Mouse (Mus musculus) heart, embryonic 14.5 days (tissue): ENCODE results near the gene Vmn1r32. TPM values are rescaled to one million over a fixed set of nuclear protein-coding genes. Genes with fewer than 3 reads are reported as not detected.

Source experiments
- ATAC-seq: fragments of 200-750 bp; cut with Nextera tagmentation; 2 replicates; pipeline ENCODE4 v1.8.0; 2017; ENCODE audit warnings: low read depth, moderate TSS enrichment; ENCODE audit not compliant: insufficient number of reproducible peaks, insufficient read depth, low FRiP score
- H3K27ac ChIP-seq, 2 experiments: fragments of 200-500 bp in 1 of 2; fragments of 300-500 bp in 1 of 2; sonication (generic) in 1 of 2; replicated peaks in 1 of 2; 2 replicates each; pipeline ENCODE4 v1.5.1; 2012 to 2014; ENCODE audit warnings: low read depth in 2 of 2, low read length in 2 of 2, control low read depth in 1 of 2, mild to moderate bottlenecking in 1 of 2, mixed read lengths in 1 of 2; ENCODE audit not compliant: control insufficient read depth in 1 of 2, insufficient read depth in 1 of 2
- H3K27me3 ChIP-seq: fragments of 300-500 bp; sonication (generic); 2 replicates; pipeline ENCODE4 v1.6.1; 2014; ENCODE audit warnings: mild to moderate bottlenecking, low read length, control low read depth; ENCODE audit not compliant: control insufficient read depth, insufficient read depth
- H3K36me3 ChIP-seq: fragments of 300-500 bp; sonication (generic); 2 replicates; pipeline ENCODE4 v1.6.1; 2014; ENCODE audit warnings: mild to moderate bottlenecking, control low read depth, low read length, mixed read lengths; ENCODE audit not compliant: control insufficient read depth, insufficient read depth
- H3K4me1 ChIP-seq, 2 experiments: fragments of 200-500 bp in 1 of 2; fragments of 300-500 bp in 1 of 2; sonication (generic) in 1 of 2; 2 replicates each; pipeline ENCODE4 v1.6.1; 2012 to 2014; ENCODE audit warnings: low read length in 2 of 2, control low read depth in 1 of 2, mixed read lengths in 1 of 2; ENCODE audit not compliant: control insufficient read depth in 2 of 2, insufficient read depth in 2 of 2
- H3K4me2 ChIP-seq: fragments of 300-500 bp; sonication (generic); 2 replicates; pipeline ENCODE4 v1.6.1; 2014; ENCODE audit warnings: mild to moderate bottlenecking, low read length
- H3K4me3 ChIP-seq, 2 experiments: fragments of 200-500 bp in 1 of 2; fragments of 300-500 bp in 1 of 2; sonication (generic) in 1 of 2; 2 replicates each; pipeline ENCODE4 v1.5.1; 2012 to 2014; ENCODE audit warnings: low read length in 2 of 2, mild to moderate bottlenecking in 2 of 2, control low read depth in 1 of 2, low read depth in 1 of 2, moderate library complexity in 1 of 2; ENCODE audit not compliant: control insufficient read depth in 1 of 2, insufficient read depth in 1 of 2
- H3K9ac ChIP-seq: fragments of 300-500 bp; sonication (generic); 2 replicates; pipeline ENCODE4 v1.6.1; 2014; ENCODE audit warnings: mild to moderate bottlenecking, low read length
- H3K9me3 ChIP-seq: fragments of 300-500 bp; sonication (generic); 2 replicates; pipeline ENCODE4 v1.6.1; 2016; ENCODE audit warnings: low read length, control low read depth; ENCODE audit not compliant: control insufficient read depth
- WGBS: fragments of 180-500 bp; shearing (Covaris S2); extraction: QIAGEN DNeasy Blood & Tissue Kit; methylation state at CpG from one replicate; pipeline ENCODE4 v1.1.7; 2014; 5-methylcytosine and 5-hydroxymethylcytosine counted together
- polyA plus RNA-seq: library from polyadenylated mRNA; unstranded; fragments of >200 nt; fragmentation: Nextera tagmentation; extraction: Ambion mirVana; gene quantifications from 2 replicates; pipeline ENCODE4 v1.2.1, GENCODE M21; 2014

Vmn1r32 gene
- 0.07 TPM in 1 of 2 replicates, not detected in the other for polyA plus RNA-seq

DNA sequence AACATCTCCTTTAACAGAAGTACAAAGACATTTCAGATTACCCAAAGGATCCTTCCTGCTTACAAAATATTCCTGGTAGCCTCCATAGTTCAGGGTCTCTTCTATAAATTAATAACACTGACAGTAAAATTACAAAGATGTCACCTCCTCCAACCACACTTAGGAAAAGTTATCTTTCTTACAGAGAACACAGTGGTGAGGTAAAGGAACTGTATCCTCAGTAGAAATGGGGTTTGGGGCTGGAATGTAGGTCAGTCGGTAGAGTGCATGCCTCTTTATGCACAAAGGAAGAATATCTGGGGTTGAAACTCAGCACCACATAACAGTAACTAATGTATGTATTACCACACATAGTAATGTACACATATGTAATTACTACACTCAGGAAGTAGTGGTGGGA, at the start of gene Vmn1r32:
Gene Vmn1r32 (minus strand): TSS at position 101 of the 400 bp plus-strand sequence.
- Histone ChIP-seq H3K27me3 (no peaks in the 10 kb centered on the region), H3K9me3 (no peaks in the 10 kb centered on the region), H3K9ac (no peak within 1 kb of the TSS), H3K4me1 (no peaks in the 10 kb centered on the region), H3K4me2 (no peak within 1 kb of the TSS), H3K27ac (no peak within 1 kb of the TSS), H3K4me3 (no peak within 1 kb of the TSS), H3K36me3 (no peaks in the 10 kb centered on the region)
- 71% methylated on average over 1 of the region's 1 CpGs for WGBS
- ATAC-seq, result no peak

DNA sequence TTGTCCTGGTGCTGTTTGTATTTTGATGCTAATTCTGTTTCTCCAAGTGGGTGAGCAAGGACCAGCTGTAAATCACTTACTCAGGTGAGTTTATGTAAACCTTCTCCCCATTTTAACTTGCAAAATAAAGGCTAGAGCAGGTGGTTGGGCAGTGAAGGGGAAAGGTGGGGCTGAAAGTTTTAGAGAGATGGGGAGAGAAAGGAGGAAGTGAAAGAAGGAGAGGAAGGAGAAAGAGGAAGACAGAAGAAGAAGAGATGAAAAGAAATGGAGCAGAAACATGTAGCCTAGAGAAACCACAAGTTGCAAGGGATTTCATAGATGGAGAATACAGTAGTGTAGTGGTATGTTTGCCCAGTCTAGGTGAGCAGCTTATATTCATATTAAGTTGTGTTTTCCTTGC, 35.9 kb upstream of the Vmn1r32 start:
- Histone ChIP-seq H3K9ac (no peak overlapping the region), H3K4me3 (no peak overlapping the region), H3K27ac (no peak overlapping the region), H3K36me3 (no peaks in the 10 kb centered on the region), H3K9me3 (no peaks in the 10 kb centered on the region), H3K4me1 (no peaks in the 10 kb centered on the region), H3K27me3 (no peaks in the 10 kb centered on the region), H3K4me2 (no peak overlapping the region)
- ATAC-seq, result no peak

DNA sequence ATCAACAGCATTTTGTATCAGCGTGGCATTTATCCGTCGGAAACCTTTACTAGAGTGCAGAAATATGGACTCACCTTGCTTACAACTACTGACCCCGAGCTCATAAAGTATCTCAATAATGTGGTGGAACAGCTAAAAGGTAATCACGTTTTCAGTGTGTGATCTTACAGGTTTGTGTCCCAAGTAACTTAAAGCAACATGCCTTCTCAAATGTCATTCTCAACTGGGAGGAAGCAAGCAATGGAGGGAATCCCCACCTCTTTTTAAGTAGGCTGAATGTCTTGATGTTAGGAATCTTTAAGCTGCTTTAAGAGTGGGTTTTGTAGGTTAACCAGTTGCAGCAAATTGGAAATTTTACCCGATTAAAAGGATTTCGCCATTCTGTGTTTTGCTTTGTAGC, 23.9 kb downstream of the Vmn1r32 start:
- no peak for ATAC-seq
- H3K9me3 ChIP-seq, result no peaks in the 10 kb centered on the region
- 13% methylated on average over 7 of the region's 7 CpGs for WGBS
- H3K27ac ChIP-seq, result peak overlapping the region in 1 of 2 experiments; percentile 77; a peak in 2 of 4 replicates
- H3K4me2 ChIP-seq, result peak overlapping the region; percentile 73
- H3K27me3 ChIP-seq, result no peaks in the 10 kb centered on the region
- H3K36me3 ChIP-seq, result peaks cover 28% of the 10 kb centered on the region
- peak overlapping the region; percentile 63 to 96; a peak in 3 of 4 replicates for H3K4me3 ChIP-seq
- peak overlapping the region; percentile 83 for H3K9ac ChIP-seq
- peaks cover 0 to 13% of the 10 kb centered on the region in 2 experiments; a peak in 3 of 4 replicates for H3K4me1 ChIP-seq

DNA sequence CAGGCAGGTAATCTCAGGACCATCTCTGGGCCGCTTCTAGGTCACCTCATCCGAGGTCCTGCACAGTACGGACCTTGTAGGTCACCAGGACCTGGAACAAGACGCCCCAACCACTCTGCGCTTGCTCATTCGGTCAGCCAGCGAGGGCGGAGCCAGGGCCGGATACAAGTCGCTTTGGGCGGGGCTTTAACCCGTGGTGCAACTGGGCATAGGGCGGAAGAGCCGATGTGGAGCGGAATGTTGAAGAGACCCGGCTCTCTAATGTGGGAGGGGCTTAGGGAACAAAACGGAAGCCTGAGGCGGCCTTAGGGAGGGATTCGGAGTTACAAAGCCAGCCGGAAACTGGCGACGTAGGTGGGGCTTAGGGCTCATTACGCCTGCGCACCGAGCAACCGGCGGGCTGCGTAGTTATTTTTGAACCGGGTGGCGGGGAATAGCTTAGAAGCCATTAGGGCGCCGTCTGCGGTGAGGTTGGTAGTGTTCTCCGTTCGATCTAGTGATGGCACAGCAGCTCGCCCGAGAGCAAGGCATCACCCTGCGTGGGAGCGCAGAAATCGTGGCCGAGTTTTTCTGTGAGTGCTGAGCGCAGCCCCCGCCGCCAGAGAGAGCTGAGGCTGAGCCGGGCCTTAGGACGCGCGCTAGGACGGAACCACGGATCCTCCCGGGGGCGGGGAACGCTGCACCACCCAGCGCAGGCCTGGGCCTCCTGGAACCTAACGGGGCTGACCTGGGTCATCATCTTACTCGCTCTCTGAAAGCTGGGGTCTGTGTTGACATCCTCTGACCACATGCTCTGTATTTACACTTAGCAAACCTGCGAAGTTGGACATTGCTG, 24.7 kb downstream of the Vmn1r32 start, which contains the start of gene Mad2l1:
Gene Mad2l1 (plus strand): TSS at position 363 of the 835 bp plus-strand sequence.
- peaks cover 22% of the 10 kb centered on the region for H3K36me3 ChIP-seq
- H3K9me3 ChIP-seq, result no peaks in the 10 kb centered on the region
- peaks cover 0 to 13% of the 10 kb centered on the region in 2 experiments; a peak in 3 of 4 replicates for H3K4me1 ChIP-seq
- peak within 1 kb of the TSS; percentile 73 for H3K4me2 ChIP-seq
- WGBS, result under 1% methylated on average over 57 of the region's 57 CpGs
- peak; percentile 100 for ATAC-seq
- H3K27me3 ChIP-seq, result no peaks in the 10 kb centered on the region
- H3K27ac ChIP-seq, result peak within 1 kb of the TSS; percentile 77 to 92
- peak within 1 kb of the TSS; percentile 63 to 96 for H3K4me3 ChIP-seq
- peak within 1 kb of the TSS; percentile 83 for H3K9ac ChIP-seq

DNA sequence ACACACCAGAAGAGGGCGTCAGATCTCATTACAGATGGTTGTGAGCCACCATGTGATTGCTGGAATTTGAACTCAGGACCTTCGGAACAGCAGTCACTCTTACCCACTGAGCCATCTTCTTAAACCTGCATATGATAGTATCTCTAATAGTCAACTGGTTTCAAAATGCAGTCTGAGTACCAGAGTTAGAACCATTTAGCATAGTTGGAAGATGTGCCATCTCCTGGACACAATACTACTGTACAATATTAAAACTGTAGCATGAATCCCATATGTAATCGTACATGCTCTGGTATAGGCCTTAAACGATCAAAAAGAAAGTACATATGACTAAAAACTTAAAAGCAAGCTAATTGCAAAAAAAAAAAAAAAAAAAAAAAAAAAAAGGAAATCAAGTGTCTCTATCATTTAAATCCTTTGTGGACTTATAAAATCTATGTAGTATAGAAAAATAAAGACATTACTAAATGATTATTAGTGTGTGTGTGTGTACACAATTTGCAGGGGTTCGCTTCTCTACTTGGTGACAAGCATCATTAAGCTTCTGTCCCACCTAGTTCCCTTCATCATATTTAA, 25.4 kb downstream of the Vmn1r32 start:
- Histone ChIP-seq H3K4me1 (peaks cover 0 to 13% of the 10 kb centered on the region in 2 experiments; a peak in 3 of 4 replicates), H3K9me3 (no peaks in the 10 kb centered on the region), H3K4me3 (peak overlapping the region; percentile 63 to 96), H3K36me3 (peaks cover 14% of the 10 kb centered on the region), H3K27ac (peak overlapping the region; percentile 77 to 92), H3K4me2 (peak overlapping the region; percentile 66), H3K27me3 (no peaks in the 10 kb centered on the region), H3K9ac (peak overlapping the region; percentile 60)
- no peak for ATAC-seq
- WGBS, result 73% methylated on average over 5 of the region's 5 CpGs

DNA sequence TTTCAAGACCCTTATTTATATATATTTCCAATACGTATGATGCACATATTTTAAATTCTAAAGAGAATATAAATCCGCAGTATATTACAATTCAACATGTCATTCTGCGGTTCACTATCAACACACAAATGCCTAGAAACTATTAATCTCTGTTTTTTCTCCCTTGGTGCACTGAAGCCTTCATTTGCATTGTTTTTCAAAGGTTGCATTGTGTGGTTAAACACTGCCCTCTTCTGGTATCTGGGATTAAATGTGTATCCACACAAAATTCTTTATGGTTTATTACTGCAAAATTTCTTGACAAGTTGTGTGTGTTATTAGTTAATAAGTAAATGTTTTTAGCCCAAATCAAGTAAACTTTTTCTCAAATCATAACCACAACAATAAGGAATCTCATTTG, 26.7 kb downstream of the Vmn1r32 start:
- no peaks in the 10 kb centered on the region for H3K9me3 ChIP-seq
- H3K9ac ChIP-seq, result no peak overlapping the region
- H3K4me1 ChIP-seq, result peaks cover 0 to 13% of the 10 kb centered on the region in 2 experiments; a peak in 3 of 4 replicates
- no peaks in the 10 kb centered on the region for H3K27me3 ChIP-seq
- H3K36me3 ChIP-seq, result peaks cover 6% of the 10 kb centered on the region; the same call in 1 of the 2 replicates
- 39% methylated on average over 3 of the region's 3 CpGs for WGBS
- no peak overlapping the region for H3K4me2 ChIP-seq
- no peak overlapping the region for H3K27ac ChIP-seq
- H3K4me3 ChIP-seq, result no peak overlapping the region
- ATAC-seq, result no peak

DNA sequence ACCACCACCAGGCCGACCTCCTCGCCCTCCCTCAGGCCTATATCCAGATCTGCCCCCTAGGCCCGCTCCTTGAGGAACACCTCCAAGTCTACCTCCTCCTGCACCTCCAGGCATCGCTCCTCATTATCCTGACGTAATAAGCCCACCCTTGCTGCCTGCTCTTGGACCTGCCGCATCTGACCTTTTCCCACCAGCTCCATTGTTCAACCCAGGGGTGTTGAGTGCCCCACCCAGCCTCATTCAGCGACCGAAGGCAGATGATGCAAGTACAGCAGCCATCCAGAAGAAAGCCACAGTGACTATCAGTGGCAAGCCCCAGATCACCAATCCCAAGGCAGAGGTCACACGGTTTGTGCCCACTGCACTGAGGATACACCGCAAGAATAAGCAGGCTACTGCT, 31.5 kb downstream of the Vmn1r32 start:
- no peak overlapping the region for H3K27ac ChIP-seq
- no peaks in the 10 kb centered on the region for H3K27me3 ChIP-seq
- no peak overlapping the region for H3K4me3 ChIP-seq
- no peak overlapping the region for H3K4me2 ChIP-seq
- 89% methylated on average over 10 of the region's 10 CpGs for WGBS
- H3K36me3 ChIP-seq, result no peaks in the 10 kb centered on the region
- H3K9ac ChIP-seq, result no peak overlapping the region
- H3K4me1 ChIP-seq, result no peaks in the 10 kb centered on the region
- H3K9me3 ChIP-seq, result no peaks in the 10 kb centered on the region
- ATAC-seq, result no peak
